In genomic region chr1:59481456-59482291, GRCm38 (mm10) we compare ENCODE assay signal across 7 mouse cellular contexts. TPM values are rescaled to one million over a fixed set of nuclear protein-coding genes. Genes with fewer than 3 reads are reported as not detected.
DNase-seq lines count a peak whose midpoint lies in the region; ATAC-seq lines count a peak whose summit lies in the region.

No protein-coding gene starts in this region.

- H3K4me1 ChIP-seq in intestine, embryonic 16.5 days (ENCODE audit: control insufficient read depth, insufficient read depth, low read length), result peaks cover 22% of the 10 kb centered on the region
- peaks cover 38% of the 10 kb centered on the region for H3K4me1 ChIP-seq in midbrain, embryonic 11.5 days (ENCODE audit: control insufficient read depth, insufficient read depth, low read length)

- ATAC-seq in intestine, embryonic 16.5 days, result peak; percentile 94
- peak; percentile 93 for ATAC-seq in midbrain, embryonic 11.5 days (ENCODE audit: low FRiP score)

- no peaks in the 10 kb centered on the region for H3K36me3 ChIP-seq in intestine, embryonic 16.5 days (ENCODE audit: control insufficient read depth, insufficient read depth, low read length)
- no peaks in the 10 kb centered on the region for H3K36me3 ChIP-seq in midbrain, embryonic 11.5 days (ENCODE audit: control insufficient read depth, insufficient read depth, low read length)

- WGBS in intestine, embryonic 16.5 days, result under 1% methylated on average over 56 of the region's 57 CpGs
- WGBS in midbrain, embryonic 11.5 days, result under 1% methylated on average over 57 of the region's 57 CpGs

- H3K27ac ChIP-seq in intestine, embryonic 16.5 days (ENCODE audit: low read length), result peak overlapping the region; percentile 97
- H3K27ac ChIP-seq in midbrain, embryonic 11.5 days (ENCODE audit: low read depth, low read length), result peak overlapping the region; percentile 31

- intact Hi-C loops in gastrocnemius, postnatal 36 days (cut with DNase I), result loop anchor here (2.0 to 5.0 kb wide), 4 partner anchors 36 to 164 kb away; partner anchors contain the start of gene Gm973
- intact Hi-C loops in left cerebral cortex, postnatal 36 days (cut with DNase I), result loop anchor here (2.0 to 5.0 kb wide), 3 partner anchors 101 to 165 kb away; no protein-coding TSS in a partner anchor

- peak overlapping the region; percentile 86 for H3K9ac ChIP-seq in intestine, embryonic 16.5 days (ENCODE audit: low read depth, low read length)
- peak overlapping the region; percentile 62 for H3K9ac ChIP-seq in midbrain, embryonic 11.5 days (ENCODE audit: low read length)

- no peaks in the 10 kb centered on the region for H3K27me3 ChIP-seq in intestine, embryonic 16.5 days (replicated peaks; ENCODE audit: control insufficient read depth, insufficient read depth, low read length)
- H3K27me3 ChIP-seq in midbrain, embryonic 11.5 days (ENCODE audit: control insufficient read depth, insufficient read depth, low read length), result peaks cover 3% of the 10 kb centered on the region

- H3K9me3 ChIP-seq in intestine, embryonic 16.5 days (ENCODE audit: control insufficient read depth, low read length), result no peaks in the 10 kb centered on the region
- no peaks in the 10 kb centered on the region for H3K9me3 ChIP-seq in midbrain, embryonic 11.5 days (ENCODE audit: control insufficient read depth, low read length)

- peak overlapping the region; percentile 78 for H3K4me3 ChIP-seq in intestine, embryonic 16.5 days (ENCODE audit: low read length)
- peak overlapping the region; percentile 54 for H3K4me3 ChIP-seq in midbrain, embryonic 11.5 days (ENCODE audit: low read depth, low read length)

- H3K4me2 ChIP-seq in intestine, embryonic 16.5 days (ENCODE audit: low read depth, low read length), result peak overlapping the region; percentile 97
- peak overlapping the region; percentile 79 for H3K4me2 ChIP-seq in midbrain, embryonic 11.5 days

- peak; percentile 86 to 94 for DNase-seq in adrenal gland, adult 18-20 months (ENCODE audit: low spot score in 2 of 2)
- DNase-seq in embryo, embryonic 11 days, result peak; percentile 99
- peak; percentile 89 to 93 for DNase-seq in gastrocnemius, postnatal 36 days
- DNase-seq in left cerebral cortex, postnatal 36 days (ENCODE audit: low spot score in 2 of 2), result peak; percentile 72 to 83
- peak; percentile 98 for DNase-seq in midbrain, embryonic 11.5 days (ENCODE audit: low spot score, missing footprints)
- DNase-seq in skeletal muscle tissue, adult 2 months (ENCODE audit: low read depth, low spot score), result peak; percentile 98

RNA-seq across cellular contexts. Expression of gene Fzd7, which starts 0.6 kb away (rescaled TPM):
- total RNA-seq in adrenal gland, adult 18-20 months (2021), result 10 to 100 TPM in 1 of 2 experiments, 1 to 10 TPM in 1; 9.9 to 15.2 TPM
- 10 to 100 TPM; 27.9 to 41.0 TPM for total RNA-seq in gastrocnemius, postnatal 36 days (2021)
- 3.4 and 3.8 TPM in 2 replicates for polyA plus RNA-seq in intestine, embryonic 16.5 days (2015; fragmentation: Nextera tagmentation; extraction: Ambion mirVana)
- 1 to 10 TPM; 5.5 to 6.4 TPM for total RNA-seq in left cerebral cortex, postnatal 36 days (2021)
- polyA plus RNA-seq in midbrain, embryonic 11.5 days (2014; fragmentation: Nextera tagmentation; extraction: Ambion mirVana), result 5.3 and 6.3 TPM in 2 replicates

RNA-seq across cellular contexts. Expression of gene Gm973, which starts 34.4 kb away (rescaled TPM):
- total RNA-seq in adrenal gland, adult 18-20 months (2021), result 10 to 100 TPM in 1 of 2 experiments, 1 to 10 TPM in 1; 2.7 to 31.5 TPM
- under 1 TPM in 1 of 2 experiments, not detected in 1; 0.25 TPM for total RNA-seq in gastrocnemius, postnatal 36 days (2021)
- polyA plus RNA-seq in intestine, embryonic 16.5 days (2015; fragmentation: Nextera tagmentation; extraction: Ambion mirVana), result 0.37 and 0.49 TPM in 2 replicates
- 10 to 100 TPM; 12.2 to 12.5 TPM for total RNA-seq in left cerebral cortex, postnatal 36 days (2021)
- 7.0 and 7.1 TPM in 2 replicates for polyA plus RNA-seq in midbrain, embryonic 11.5 days (2014; fragmentation: Nextera tagmentation; extraction: Ambion mirVana)

Comparison
In these comparisons a context has a peak if more than half of its experiments do, and no peak if none do; other contexts are left out.
1. Peak in every context shown above with its lines: DNase-seq, ATAC-seq, H3K4me3 ChIP-seq and H3K27ac ChIP-seq.